Mouse (Mus musculus) urinary bladder, adult 18-20 months (tissue): ENCODE data around the gene Psma7.

Experiments used
- DNase-seq, 2 experiments: peaks; one replicate each; pipeline ENCODE4 v3.0.0; 2022; ENCODE audit warnings: low spot score in 2 of 2, mixed read lengths in 2 of 2

The Psma7 gene

DNA sequence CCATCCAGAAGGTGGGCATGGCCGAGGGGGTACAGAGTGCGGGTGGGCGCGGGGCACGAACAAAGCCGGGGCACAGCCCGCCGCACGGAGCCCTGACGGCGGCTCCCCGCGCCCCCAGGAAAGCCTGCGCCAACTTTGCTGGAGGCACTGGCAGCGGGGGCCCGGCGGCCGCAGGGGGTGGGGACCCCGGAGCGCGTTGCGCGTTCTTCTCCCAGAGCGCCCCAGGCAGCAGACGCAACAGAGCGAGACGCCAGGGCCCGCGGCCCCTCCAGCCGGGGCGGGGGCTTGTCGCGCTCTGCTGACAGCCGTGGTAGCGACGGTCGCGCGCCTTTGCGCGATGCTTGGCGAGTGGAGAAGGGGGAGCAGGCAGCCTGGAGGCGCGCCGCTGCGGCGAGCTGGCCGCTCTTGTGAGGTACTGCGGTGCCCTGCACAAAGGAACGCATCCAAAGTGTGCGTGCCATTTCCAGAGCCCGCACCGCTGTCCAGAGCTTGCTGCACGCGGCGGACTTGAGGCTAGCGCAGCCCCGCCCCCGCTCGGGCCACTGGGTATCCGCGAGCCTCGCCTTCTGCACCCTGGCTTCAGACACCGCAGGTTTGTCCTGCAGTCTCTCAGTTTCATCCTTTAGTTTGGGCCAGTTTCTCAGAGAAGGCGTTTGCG, 754 bp upstream of the Psma7 start:
- peak; percentile 14 to 49 for DNase-seq

DNA sequence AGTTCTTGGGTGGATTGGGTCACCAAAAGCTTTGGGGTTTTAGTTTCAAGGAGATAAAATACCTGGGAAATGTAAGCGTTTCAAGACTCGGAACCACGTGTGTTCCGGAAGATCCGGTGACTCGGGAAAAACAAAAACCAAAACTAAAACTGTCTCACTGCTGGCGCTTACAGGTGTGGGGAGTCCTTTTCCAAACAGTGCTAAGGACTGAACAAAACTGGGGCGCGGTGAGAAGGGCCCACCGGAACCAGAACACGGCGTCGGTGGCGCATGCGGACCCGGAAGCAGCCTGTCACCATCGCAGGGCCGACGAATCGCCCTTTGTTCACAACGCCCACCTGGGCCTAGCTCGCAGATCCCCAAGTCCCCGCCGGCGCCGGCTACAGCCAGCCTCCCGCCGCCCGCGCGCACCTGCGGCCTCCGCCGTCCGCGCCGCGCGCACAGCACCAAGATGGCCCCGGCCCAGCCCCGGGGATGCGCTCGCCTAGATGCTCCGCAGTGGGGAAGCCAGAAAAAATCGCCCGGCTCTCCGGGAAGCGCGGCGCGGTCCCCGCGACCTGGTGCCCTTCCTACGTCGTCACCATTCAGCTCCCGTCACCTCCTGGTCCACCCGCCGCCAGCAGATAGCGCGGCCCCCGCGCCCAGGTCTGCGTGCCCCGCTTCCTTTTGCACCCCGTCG, 517 bp downstream of the Psma7 start:
- no peak for DNase-seq

DNA sequence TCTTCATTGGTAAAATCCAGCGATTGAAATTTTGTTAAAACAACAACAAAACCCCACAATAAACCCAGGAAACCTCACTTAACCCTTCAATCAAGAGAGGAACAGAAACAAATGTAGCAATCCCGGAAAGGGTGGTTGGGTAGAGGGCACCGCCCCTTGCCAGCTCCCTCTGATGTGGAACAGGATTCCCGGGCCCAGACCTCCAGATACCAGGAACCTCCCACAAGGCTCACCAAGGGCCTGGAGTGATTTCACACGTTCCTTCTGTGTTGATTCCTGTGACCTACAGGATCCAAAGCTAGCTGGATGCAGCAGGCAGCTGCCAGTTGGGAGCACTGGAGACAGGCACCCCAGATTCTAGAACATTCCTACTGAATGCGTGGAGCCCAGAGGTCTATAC, 1.8 kb downstream of the Psma7 start:
- DNase-seq = no peak

DNA sequence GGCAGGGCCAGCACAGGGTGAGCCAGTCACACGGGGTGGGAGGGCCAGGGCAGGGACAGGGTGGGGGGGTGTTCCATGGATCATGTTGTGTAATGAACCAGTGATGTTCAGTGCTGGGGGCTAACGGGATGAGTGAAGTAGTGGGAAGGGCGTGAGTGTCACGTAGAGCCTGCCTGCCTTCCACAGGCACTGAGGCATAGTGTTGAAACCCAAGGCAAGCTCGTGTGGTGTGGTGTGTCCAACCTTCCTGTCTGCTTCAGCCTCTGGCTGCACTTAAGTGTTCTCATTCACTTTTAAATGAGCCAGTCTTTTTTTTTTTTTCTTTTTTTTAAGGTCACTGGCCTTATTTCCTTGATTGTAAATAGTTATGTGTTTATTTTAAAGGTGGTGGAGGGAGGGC, 7.5 kb downstream of the Psma7 start:
- DNase-seq = no peak

DNA sequence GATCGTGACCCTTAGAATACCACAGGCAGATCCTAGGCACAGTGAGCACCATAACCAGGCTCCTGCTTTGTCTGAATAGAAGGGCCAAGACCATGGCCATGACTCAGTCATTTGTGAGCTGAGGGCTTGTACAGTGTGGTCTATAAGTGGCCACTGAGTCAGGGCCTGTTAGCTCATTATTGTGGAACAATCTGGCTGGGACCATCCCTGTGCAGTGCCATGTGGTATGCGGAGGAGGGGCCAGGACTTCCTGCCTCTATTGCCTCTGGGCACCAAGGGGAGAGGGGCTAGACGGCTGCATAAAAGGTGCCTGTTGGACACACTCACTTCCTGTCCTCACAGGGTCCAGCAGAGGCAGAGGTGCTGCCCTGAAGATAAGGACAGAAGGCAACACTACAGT, 8.3 kb downstream of the Psma7 start:
- no peak for DNase-seq

DNA sequence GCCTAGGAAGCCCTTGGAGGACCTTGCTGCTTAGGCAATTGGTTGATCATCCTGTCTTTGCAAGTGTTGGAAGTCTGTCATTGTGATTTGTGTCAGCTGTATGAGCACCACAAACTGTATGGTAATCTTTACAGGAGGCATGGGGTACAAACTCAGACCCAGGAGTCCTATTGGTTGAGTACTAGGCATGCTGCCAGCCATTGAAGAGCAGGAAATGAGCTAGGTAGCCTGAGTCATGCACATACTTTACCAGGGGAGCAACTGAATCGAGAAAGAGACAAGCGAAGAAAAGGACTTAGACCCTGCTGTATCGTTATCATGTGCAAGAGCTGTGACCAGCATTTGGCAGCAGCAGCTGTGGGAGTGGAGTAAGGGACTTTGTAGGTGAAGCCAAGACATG, 9.3 kb downstream of the Psma7 start:
- DNase-seq = no peak

DNA sequence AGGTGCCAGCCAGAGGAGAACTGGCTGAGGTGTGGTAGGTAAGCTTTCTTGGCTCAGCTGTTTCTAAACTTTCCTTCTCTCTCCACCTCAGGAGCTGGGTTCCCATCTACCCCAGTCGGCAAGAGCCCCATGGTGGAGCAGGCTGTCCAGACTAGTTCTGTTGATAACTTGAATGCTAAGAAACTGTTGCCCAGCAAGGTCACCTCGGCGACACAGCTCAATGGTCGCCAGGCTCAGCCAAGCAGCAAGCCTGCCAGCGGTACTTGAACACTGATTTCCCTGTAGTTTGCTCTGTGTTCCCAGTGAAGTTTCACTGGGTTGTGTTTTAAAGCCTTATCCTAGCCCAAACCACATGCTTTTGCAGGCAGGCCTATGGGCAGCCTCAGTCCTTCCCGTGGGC, 11.0 kb downstream of the Psma7 start:
- no peak for DNase-seq

DNA sequence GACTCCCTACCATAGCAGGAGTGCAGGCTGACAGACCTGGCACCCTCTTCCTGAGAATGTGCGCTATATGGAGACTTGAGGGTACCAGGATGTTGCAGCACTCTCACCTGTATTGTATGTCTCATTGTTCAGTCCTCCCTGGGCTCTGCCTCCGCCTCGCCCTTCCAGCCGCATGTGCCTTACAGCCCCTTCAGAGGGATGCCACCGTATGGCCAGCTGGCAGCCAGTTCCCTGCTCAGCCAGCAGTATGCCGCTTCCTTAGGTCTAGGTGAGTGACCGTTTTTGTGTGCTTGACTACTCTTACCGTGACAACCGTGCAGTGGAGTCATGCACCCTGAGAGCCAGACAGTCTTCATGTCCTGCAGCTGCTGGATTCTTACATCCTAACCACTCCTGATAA, 14.5 kb downstream of the Psma7 start:
- DNase-seq = no peak

DNA sequence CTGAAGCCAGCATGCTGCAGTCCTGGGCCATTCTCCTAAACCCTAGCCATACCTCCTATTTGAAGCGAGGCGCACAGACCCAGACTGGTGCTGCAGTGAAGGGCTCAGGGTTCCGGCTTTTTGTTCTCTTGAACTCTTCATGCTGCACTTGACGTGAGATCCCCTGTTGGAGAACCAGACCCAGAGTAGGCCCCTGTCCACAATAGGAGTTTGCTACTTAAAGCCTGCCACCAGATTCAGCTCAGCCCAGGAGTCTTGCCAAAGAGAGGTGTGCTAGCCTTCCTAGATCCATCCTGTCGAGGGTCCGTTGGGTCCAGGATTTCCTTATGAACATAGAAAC, 16.4 kb downstream of the Psma7 start:
- DNase-seq = no peak

DNA sequence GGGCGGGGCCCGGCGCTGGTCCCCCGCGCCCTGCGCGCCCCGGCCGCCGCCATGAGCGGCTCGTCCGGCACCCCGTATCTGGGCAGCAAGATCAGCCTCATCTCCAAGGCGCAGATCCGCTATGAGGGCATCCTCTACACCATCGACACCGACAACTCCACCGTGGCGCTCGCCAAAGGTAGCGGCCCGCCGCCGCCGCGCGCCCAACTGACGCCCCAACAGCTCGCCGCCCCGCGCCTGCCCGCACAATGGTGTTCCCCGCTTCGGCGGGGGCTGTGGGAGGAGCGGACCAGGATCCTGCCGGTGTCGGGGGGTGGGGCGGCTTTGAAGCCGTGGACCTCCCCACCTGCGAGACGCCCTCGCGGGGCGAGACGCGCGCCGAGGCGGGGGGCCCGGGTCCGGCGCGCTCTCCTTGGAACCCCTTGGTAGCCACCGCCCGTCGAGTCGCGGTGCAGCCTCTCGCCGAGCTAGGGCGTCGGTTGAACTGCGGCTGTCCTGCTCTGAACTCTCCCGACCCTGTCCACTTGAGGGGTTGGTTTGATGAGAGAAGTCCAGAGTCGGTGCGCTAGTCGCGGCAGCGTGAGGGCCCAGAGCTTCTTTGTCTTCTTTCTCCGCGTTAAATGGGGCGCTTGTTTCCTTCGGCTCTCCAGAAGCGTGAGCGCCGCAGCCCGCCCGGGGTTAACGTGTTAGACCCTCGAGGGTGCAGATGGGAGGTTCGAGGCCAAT, 16.9 kb downstream of the Psma7 start:
- DNase-seq = no peak

DNA sequence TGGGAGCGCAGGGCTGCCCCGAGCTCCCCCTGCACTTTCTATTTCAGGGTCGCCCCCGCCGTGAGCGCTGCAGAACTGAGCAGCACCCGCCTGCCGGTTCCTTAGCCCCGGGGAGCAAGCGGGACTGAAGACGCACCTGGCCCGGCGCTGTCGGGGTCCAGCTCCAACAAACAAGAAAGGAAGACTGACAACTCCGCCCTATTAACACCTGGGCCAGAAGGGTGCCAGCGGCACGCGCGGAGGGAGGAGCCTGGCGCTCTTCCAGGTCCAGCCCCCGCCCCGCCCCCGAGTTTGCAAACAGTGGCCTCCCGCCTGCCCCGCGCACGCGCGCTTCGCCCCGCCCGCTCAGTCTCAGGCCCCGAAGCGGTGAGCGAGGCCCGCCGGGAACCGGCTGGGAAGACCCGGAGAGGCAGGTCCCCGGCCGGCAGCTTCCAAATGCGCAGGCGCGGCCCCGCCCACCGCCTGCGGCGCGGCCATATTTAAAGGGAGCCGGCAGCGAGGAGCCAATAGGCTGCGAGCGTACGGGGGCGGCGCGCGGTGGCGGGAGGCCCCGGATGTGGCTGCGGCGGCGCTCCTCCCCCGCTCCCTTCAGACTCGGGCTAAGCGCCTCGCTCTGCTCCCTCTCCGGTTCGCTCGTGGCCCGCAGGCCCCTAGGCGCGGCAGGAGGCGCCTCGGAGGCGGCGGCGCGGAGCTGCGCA, 17.7 kb downstream of the Psma7 start, which contains the start of gene Lsm14b:
Lsm14b (plus strand) TSS at position 587 of the 698 bp plus-strand sequence.
- peak; percentile 96 to 99 for DNase-seq

DNA sequence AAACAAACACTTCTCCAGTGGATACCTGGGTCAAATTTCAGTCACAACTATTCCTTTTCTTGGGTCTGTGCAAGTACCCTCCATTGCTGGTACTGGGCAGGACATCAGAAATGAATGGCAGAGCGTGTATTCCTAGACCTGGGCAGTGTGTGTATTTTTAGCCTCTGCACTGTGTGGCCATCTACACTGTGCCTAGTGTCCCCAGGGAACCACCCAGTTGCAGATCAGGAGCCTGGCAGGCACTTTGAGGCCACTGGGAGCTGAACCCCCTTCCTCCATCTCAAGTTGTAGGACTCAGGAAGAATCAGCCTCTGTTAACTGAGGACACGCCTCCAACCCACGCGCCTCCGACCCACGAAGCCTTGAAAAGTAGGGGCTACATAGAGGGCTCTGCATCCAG, 19.5 kb downstream of the Psma7 start:
- DNase-seq = no peak

DNA sequence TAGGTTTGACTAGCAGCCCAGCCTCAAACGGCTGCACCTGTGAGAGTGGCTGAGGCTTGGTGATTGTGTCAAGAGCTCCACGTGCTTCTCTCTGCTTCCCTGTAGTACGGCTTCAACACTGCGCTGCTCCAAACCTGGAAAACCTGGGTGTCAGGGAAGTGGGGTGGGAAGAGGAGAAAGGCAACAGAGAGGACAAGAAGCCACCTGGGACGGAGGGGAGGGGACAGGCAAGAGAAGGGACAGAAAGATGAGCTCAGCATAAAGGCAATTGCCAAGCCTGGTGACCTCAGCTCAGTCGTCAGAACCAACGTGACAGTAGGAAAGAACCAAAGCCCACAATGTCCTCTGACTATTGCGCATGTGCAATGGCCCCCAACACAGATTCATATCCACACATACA, 21.3 kb downstream of the Psma7 start:
- DNase-seq = no peak

DNA sequence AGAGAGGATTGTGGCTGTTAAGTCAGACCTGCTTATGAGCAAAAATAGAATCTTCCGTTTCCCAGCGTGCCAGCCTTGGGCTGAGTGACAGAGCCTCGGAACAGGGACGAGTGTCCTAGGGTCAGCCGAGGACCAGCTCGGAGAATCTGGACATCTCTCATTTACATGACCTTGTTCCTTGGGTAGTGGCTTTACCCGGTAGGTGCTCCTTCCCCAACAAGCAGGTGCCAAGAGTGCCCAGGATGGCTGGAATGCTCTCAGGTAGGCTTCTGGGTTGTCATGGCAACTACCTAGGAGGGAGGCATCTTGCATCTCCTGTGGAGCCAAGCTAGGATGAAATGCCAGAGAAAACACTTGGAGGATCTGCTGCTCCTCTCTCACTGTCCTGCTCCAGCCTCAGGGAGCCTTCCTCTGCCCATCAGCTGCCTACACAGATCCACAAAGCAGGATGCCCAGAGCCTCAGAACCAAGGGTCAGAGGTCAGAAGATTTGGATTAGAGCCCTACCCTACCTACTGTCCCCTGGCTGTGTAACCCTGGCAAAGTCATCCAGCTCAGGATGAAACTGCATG, 22.1 kb downstream of the Psma7 start:
- DNase-seq = no peak

DNA sequence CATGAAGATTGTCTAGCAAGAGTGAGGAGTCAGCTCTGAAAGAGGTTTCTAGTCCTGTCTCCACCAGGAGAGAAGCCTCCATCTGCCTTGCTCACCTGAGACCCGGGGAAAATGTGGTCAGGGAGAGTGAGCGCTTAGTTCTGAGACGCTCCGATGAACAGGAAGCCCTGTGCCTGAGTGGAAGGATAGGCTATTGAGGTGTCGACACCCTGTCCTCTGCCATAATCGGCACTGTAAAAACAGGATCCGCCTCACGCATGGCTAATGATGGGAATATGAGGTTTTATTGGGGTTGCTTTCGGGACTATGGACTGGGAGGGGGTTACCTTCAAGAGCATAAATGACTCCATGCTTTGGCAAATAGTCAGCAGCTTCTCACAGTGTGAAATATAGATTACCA, 23.7 kb downstream of the Psma7 start:
- no peak for DNase-seq

DNA sequence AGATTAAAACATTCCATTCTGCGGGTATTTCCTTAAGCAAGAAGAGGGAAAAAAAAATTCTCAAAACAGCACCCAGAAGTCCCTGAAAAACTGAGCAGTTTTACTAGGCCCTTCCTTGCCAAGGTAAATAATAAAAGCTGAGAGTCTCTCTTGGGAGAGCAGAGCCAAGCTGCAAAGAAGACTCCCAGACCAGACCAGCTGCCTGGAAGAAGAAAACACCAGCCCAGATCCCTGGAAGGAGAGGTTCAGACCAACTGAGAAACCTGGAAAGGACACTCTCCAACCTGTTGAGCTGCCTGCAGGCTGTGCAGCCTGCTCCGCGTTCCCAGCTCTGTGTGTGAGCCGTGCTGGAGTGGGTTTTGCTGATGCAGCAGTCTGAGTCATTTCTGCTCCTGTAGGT, 24.6 kb downstream of the Psma7 start:
- DNase-seq = no peak

DNA sequence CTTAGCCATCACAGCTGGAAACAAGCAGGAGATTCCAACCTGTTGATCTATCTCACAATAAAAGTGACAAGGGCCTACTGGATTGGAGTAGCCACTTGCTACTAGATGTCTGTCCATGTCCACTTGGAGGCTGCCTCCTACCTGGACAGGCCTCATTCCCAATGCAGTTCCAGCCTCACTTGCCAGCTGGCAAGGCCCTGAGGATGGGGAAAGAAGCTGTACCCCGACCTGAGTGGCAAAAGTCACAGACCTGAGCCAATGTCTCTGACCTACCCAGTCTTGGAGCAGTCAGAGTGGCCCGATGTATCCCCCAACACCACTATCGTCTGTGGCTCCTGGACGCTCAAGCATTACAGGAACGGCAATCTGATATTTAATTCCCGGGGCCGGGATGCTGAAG, 28.5 kb downstream of the Psma7 start:
- DNase-seq = no peak

DNA sequence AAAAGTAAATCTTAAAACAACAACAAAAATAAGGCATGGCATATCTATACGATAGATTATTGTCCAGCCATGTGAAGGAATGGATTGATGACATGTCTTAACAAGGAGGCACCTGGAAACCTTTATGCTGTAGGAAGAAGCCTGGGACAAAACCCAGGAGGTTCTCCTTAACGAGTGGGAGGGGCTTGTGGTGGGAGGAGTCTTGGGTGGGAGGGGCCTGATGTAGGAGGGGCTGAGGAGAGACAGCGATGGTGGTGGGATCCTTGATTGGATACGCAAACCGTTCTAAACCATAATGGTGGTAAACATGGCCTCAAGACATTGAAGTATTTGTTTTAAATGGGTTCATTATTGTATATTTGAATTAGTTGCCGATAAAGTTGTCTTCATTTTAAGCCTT, 30.9 kb downstream of the Psma7 start:
- no peak for DNase-seq

DNA sequence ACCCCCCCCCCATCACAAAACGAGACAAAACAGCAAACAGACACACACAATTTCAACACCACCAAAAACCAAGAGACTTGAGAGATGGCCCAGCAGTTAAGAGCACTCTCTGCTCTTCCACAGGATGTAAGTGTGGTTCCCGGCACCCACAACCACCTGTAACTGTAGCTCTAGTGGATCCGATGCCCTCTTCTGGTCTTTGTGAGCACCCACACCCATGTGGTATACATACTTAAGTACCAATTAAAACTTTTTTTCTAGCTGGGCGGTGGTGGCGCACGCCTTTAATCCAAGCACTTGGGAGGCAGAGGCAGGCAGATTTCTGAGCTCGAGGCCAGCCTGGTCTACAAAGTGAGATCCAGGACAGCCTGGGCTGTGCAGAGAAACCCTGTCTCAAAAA, 31.5 kb downstream of the Psma7 start:
- DNase-seq = no peak

DNA sequence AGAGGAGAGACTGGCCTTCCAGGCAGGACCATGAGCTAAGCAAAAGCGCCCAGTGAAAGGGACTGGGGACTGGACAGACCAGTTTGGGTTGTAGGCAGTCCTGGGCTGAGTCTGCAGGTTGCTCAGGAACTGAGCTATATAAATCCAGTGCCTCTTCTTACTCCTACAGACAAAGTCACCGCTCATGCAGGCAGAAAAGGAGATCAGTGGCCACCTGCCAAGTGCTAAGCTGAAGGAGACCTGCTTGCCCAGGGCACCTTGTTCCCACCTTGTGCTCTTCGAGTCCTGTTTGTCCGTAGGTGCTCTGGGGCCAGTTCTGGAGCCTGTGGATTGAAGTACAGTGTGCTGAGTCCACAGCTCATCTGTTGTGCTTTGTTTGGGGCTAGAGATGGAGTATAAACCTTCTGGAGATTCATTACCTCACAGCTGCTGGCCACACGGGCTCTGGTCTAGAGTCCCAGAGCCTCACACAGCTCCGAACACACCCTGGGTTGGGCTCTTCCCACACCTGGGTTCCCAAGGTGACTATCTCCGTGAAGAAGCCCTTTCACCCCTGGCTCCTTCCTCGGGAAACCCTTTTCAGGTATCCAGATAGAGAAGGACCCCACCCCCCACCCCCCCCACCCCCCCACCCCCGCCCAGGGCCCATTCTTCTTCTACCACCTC, 35.7 kb downstream of the Psma7 start:
- no peak for DNase-seq

DNA sequence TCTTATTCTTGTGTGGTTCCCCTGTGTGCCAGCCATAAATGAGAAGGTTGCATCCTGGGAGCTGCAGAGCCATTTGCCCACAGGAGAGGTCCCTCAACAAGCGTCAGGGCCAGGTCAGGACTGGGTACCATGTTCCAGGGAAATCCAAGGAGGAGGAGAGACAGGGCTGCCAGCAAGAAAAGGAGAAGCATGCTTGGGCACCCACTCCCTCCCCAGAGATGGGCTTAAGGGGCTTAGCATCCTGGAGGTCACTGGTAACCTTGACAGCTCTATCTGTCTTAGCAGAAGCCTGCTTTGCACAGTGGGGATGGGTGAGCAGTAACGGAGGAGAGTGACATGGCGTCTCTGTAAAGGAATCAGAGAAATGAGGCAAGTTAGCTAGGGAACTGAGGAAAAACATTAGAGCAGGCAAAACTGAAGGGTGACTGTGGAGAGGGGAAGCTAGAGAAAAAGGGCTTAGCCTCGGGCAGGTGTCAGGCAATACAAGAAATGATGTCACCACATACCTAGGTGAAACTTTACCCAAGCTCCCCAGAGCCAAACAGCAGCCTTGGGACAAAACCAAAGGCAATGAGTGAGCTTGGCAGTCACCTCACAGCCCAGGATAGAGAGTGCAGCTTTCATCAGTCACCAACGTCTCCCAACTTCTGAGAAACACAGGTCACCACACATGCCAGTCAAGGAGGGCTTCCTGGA, 36.4 kb downstream of the Psma7 start:
- DNase-seq = no peak
